Mouse (Mus musculus): ENCODE measurements around the gene Rhou. TPM values are rescaled to one million over a fixed set of nuclear protein-coding genes. Genes with fewer than 3 reads are reported as not detected.
"Not testable (repeated sequence)": the region's sequence is repeated elsewhere in the genome, so short reads cannot be mapped to it uniquely, and the experiment has no call there.

The Rhou gene
- 9.1 and 10.0 TPM in 2 replicates for polyA plus RNA-seq (2016; fragmentation: Nextera tagmentation; extraction: Ambion mirVana)

GRCm38 (mm10) chr8:123653308-123653993, at the start of gene Rhou:
Gene Rhou, plus strand, starts transcription at chr8:123653929.
- Histone ChIP-seq H3K9ac (peak within 1 kb of the TSS; percentile 85), H3K4me1 (peaks cover 20% of the 10 kb centered on the region), H3K36me3 (peaks cover 17% of the 10 kb centered on the region), H3K4me2 (replicated peaks) (peak within 1 kb of the TSS; percentile 62), H3K9me3 (no peaks in the 10 kb centered on the region), H3K4me3 (peak within 1 kb of the TSS; percentile 69), H3K27ac (peak within 1 kb of the TSS; percentile 85), H3K27me3 (no peaks in the 10 kb centered on the region)
- peak; percentile 76 for ATAC-seq (ENCODE audit: insufficient number of reproducible peaks, insufficient read depth, low FRiP score, low TSS enrichment)
- 1% methylated on average over 53 of the region's 58 CpGs for WGBS

GRCm38 (mm10) chr8:123612652-123613051, 41.1 kb upstream of the Rhou start:
- H3K4me3 ChIP-seq; H3K9me3 ChIP-seq; H3K4me1 ChIP-seq; H3K27ac ChIP-seq; ATAC-seq (ENCODE audit: insufficient number of reproducible peaks, insufficient read depth, low FRiP score, low TSS enrichment); H3K9ac ChIP-seq; H3K4me2 ChIP-seq (replicated peaks); H3K27me3 ChIP-seq; H3K36me3 ChIP-seq: not testable (repeated sequence)
- 60% methylated on average over 1 of the region's 5 CpGs for WGBS

- not testable (repeated sequence) for H3K4me1 ChIP-seq; H3K36me3 ChIP-seq; H3K9me3 ChIP-seq; ATAC-seq (ENCODE audit: insufficient number of reproducible peaks, insufficient read depth, low FRiP score, low TSS enrichment); H3K27ac ChIP-seq; H3K9ac ChIP-seq; H3K4me2 ChIP-seq (replicated peaks); H3K4me3 ChIP-seq
- whole genome bisulfite sequencing, result no CpG with 5 or more reads among the region's 39 CpGs
- H3K27me3 ChIP-seq, result peaks cover 31% of the 10 kb centered on the region
Observed at GRCm38 (mm10) chr8:123623523-123623922, 30.2 kb upstream of the Rhou start.

- no peak overlapping the region for H3K9ac ChIP-seq
- peaks cover 35% of the 10 kb centered on the region for H3K27me3 ChIP-seq
- no peak overlapping the region for H3K4me3 ChIP-seq
- no peak overlapping the region for H3K27ac ChIP-seq
- H3K4me1 ChIP-seq, result peaks cover 5% of the 10 kb centered on the region; the same call in 1 of the 2 replicates
- WGBS, result 58% methylated on average over 5 of the region's 5 CpGs
- H3K4me2 ChIP-seq (replicated peaks), result no peak overlapping the region
- ATAC-seq (ENCODE audit: insufficient number of reproducible peaks, insufficient read depth, low FRiP score, low TSS enrichment), result no peak
- no peaks in the 10 kb centered on the region for H3K36me3 ChIP-seq
- H3K9me3 ChIP-seq, result no peaks in the 10 kb centered on the region
Observed at GRCm38 (mm10) chr8:123624274-123624673, 29.5 kb upstream of the Rhou start.

GRCm38 (mm10) chr8:123624702-123625101, 29.0 kb upstream of the Rhou start:
- no peaks in the 10 kb centered on the region for H3K36me3 ChIP-seq

GRCm38 (mm10) chr8:123625717-123626116, 28.0 kb upstream of the Rhou start:
- Histone ChIP-seq H3K27ac (no peak overlapping the region), H3K4me2 (replicated peaks) (no peak overlapping the region), H3K4me3 (no peak overlapping the region), H3K9me3 (no peaks in the 10 kb centered on the region), H3K27me3 (peaks cover 39% of the 10 kb centered on the region), H3K4me1 (peaks cover 10% of the 10 kb centered on the region; the same call in 1 of the 2 replicates), H3K9ac (no peak overlapping the region), H3K36me3 (no peaks in the 10 kb centered on the region)
- 24% methylated on average over 2 of the region's 2 CpGs for WGBS
- no peak for ATAC-seq (ENCODE audit: insufficient number of reproducible peaks, insufficient read depth, low FRiP score, low TSS enrichment)

More at GRCm38 (mm10) chr8:123624702-123625101, 29.0 kb upstream of the Rhou start:
- Histone ChIP-seq H3K4me1 (peaks cover 7% of the 10 kb centered on the region; the same call in 1 of the 2 replicates), H3K4me2 (replicated peaks) (no peak overlapping the region), H3K27me3 (peaks cover 39% of the 10 kb centered on the region), H3K9me3 (no peaks in the 10 kb centered on the region), H3K9ac (no peak overlapping the region), H3K27ac (no peak overlapping the region), H3K4me3 (no peak overlapping the region)
- WGBS, result 50% methylated on average over 1 of the region's 1 CpGs
- ATAC-seq (ENCODE audit: insufficient number of reproducible peaks, insufficient read depth, low FRiP score, low TSS enrichment), result no peak

GRCm38 (mm10) chr8:123627410-123628147, 26.1 kb upstream of the Rhou start:
- H3K27ac ChIP-seq, result no peak overlapping the region
- H3K9ac ChIP-seq, result no peak overlapping the region
- no peak for ATAC-seq (ENCODE audit: insufficient number of reproducible peaks, insufficient read depth, low FRiP score, low TSS enrichment)
- H3K27me3 ChIP-seq, result peaks cover 39% of the 10 kb centered on the region
- H3K4me3 ChIP-seq, result no peak overlapping the region
- WGBS, result 62% methylated on average over 6 of the region's 6 CpGs
- H3K4me2 ChIP-seq (replicated peaks), result no peak overlapping the region
- H3K9me3 ChIP-seq, result no peaks in the 10 kb centered on the region
- no peaks in the 10 kb centered on the region for H3K36me3 ChIP-seq
- peaks cover 10% of the 10 kb centered on the region; the same call in 1 of the 2 replicates for H3K4me1 ChIP-seq

GRCm38 (mm10) chr8:123628253-123628967, 25.3 kb upstream of the Rhou start:
- no peak for ATAC-seq (ENCODE audit: insufficient number of reproducible peaks, insufficient read depth, low FRiP score, low TSS enrichment)

GRCm38 (mm10) chr8:123628968-123629755, 24.6 kb upstream of the Rhou start:
- Histone ChIP-seq H3K4me3 (peak overlapping the region; percentile 33), H3K9me3 (no peaks in the 10 kb centered on the region), H3K4me1 (peaks cover 10% of the 10 kb centered on the region; the same call in 1 of the 2 replicates), H3K9ac (peak overlapping the region; percentile 19; the same call in 1 of the 2 replicates), H3K27ac (no peak overlapping the region), H3K27me3 (peaks cover 39% of the 10 kb centered on the region), H3K4me2 (replicated peaks) (peak overlapping the region; percentile 64), H3K36me3 (no peaks in the 10 kb centered on the region)
- WGBS, result 11% methylated on average over 19 of the region's 19 CpGs
- ATAC-seq (ENCODE audit: insufficient number of reproducible peaks, insufficient read depth, low FRiP score, low TSS enrichment), result no peak; the same call in 1 of the 2 replicates

More at GRCm38 (mm10) chr8:123628253-123628967, 25.3 kb upstream of the Rhou start:
- Histone ChIP-seq H3K4me2 (replicated peaks) (peak overlapping the region; percentile 64), H3K4me3 (peak overlapping the region; percentile 33), H3K27ac (no peak overlapping the region), H3K36me3 (no peaks in the 10 kb centered on the region), H3K9ac (peak overlapping the region; percentile 19; the same call in 1 of the 2 replicates), H3K9me3 (no peaks in the 10 kb centered on the region), H3K4me1 (peaks cover 10% of the 10 kb centered on the region; the same call in 1 of the 2 replicates), H3K27me3 (peaks cover 39% of the 10 kb centered on the region)
- WGBS, result 1% methylated on average over 8 of the region's 8 CpGs

GRCm38 (mm10) chr8:123630058-123630457, 23.7 kb upstream of the Rhou start:
- Histone ChIP-seq H3K27me3 (peaks cover 30% of the 10 kb centered on the region), H3K36me3 (no peaks in the 10 kb centered on the region), H3K4me3 (peak overlapping the region; percentile 19; the same call in 1 of the 2 replicates), H3K4me1 (peaks cover 10% of the 10 kb centered on the region; the same call in 1 of the 2 replicates), H3K4me2 (replicated peaks) (peak overlapping the region; percentile 44), H3K9ac (no peak overlapping the region), H3K27ac (no peak overlapping the region), H3K9me3 (no peaks in the 10 kb centered on the region)
- ATAC-seq (ENCODE audit: insufficient number of reproducible peaks, insufficient read depth, low FRiP score, low TSS enrichment), result no peak
- 53% methylated on average over 10 of the region's 10 CpGs for WGBS

GRCm38 (mm10) chr8:123630841-123631251, 22.9 kb upstream of the Rhou start:
- Histone ChIP-seq H3K4me2 (replicated peaks) (peak overlapping the region; percentile 44), H3K27ac (no peak overlapping the region), H3K4me3 (peak overlapping the region; percentile 19), H3K27me3 (peaks cover 22% of the 10 kb centered on the region), H3K4me1 (peaks cover 10% of the 10 kb centered on the region; the same call in 1 of the 2 replicates), H3K9ac (no peak overlapping the region), H3K36me3 (no peaks in the 10 kb centered on the region), H3K9me3 (no peaks in the 10 kb centered on the region)
- no peak for ATAC-seq (ENCODE audit: insufficient number of reproducible peaks, insufficient read depth, low FRiP score, low TSS enrichment)
- 34% methylated on average over 12 of the region's 12 CpGs for WGBS
